Mouse (Mus musculus): ENCODE results near the gene Anks3. TPM values are rescaled to one million over a fixed set of nuclear protein-coding genes. Genes with fewer than 3 reads are reported as not detected.

Gene Anks3
- total and polyA plus RNA-seq, 3 experiments: 27.1 to 33.9 TPM; not detected in 1

GRCm38 (mm10) chr16:5008076-5008475 lies 44.1 kb upstream of the Anks3 start:
- no peaks in the 10 kb centered on the region for H3K79me2 ChIP-seq (ENCODE audit: control insufficient read depth, insufficient read depth, low read length, poor library complexity)
- no peak overlapping the region for H3K27ac ChIP-seq (ENCODE audit: control insufficient read depth, low read depth, low read length)
- no peaks in the 10 kb centered on the region for H3K27me3 ChIP-seq (ENCODE audit: control insufficient read depth in 1 of 2, insufficient read depth in 2 of 2, low read length in 2 of 2)
- peaks cover 0 to 6% of the 10 kb centered on the region in 2 experiments; a peak in 2 of 4 replicates for H3K36me3 ChIP-seq (ENCODE audit: control insufficient read depth in 1 of 2, insufficient read depth in 2 of 2, low read length in 2 of 2)
- DNase-seq (ENCODE audit: low read depth, low spot score): no peak
- H3K4me3 ChIP-seq (ENCODE audit: control insufficient read depth in 1 of 2, insufficient read depth in 1 of 2, low read depth in 2 of 2, low read length in 2 of 2): no peak overlapping the region
- H3K9me3 ChIP-seq (replicated peaks; ENCODE audit: insufficient read depth, low read length): no peaks in the 10 kb centered on the region
- TF ChIP-seq ZC3H11A (IDR thresholded peaks at IDR 0.05; ENCODE audit: low read depth, low read length): no peak
- TF ChIP-seq ZKSCAN1 (IDR thresholded peaks at IDR 0.05; ENCODE audit: low read depth, low read length): no peak
- TF ChIP-seq TAL1 (IDR thresholded peaks at IDR 0.05; ENCODE audit: low read length): no peak
- no peak for TF ChIP-seq POLR2AphosphoS5 (IDR thresholded peaks at IDR 0.05; ENCODE audit: borderline replicate concordance, low read depth, low read length)
- no peak for TF ChIP-seq TBP (IDR thresholded peaks at IDR 0.05; ENCODE audit: low read depth, low read length)
- TF ChIP-seq CHD1 (IDR thresholded peaks at IDR 0.05; ENCODE audit: low read depth, low read length): no peak
- no peak for TF ChIP-seq BHLHE40 (IDR thresholded peaks at IDR 0.05; ENCODE audit: borderline replicate concordance, low read depth, low read length)
- TF ChIP-seq ZMIZ1 (IDR thresholded peaks at IDR 0.05; ENCODE audit: low read depth, low read length): no peak
- no peak for TF ChIP-seq SIN3A (IDR thresholded peaks at IDR 0.05; ENCODE audit: low read length)
- no peak for TF ChIP-seq NRF1 (IDR thresholded peaks at IDR 0.05; ENCODE audit: insufficient read depth, low read depth, low read length, poor library complexity, severe bottlenecking)
- TF ChIP-seq MAFK (IDR thresholded peaks at IDR 0.05; ENCODE audit: borderline replicate concordance, low read depth, low read length): no peak
- TF ChIP-seq GABPA (IDR thresholded peaks at IDR 0.05; ENCODE audit: low read depth, low read length): no peak
- no peak for TF ChIP-seq TCF12 (IDR thresholded peaks at IDR 0.05; ENCODE audit: low read depth, low read length)
- TF ChIP-seq POLR2A (IDR thresholded peaks at IDR 0.05; ENCODE audit: control insufficient read depth in 1 of 2, insufficient read depth in 1 of 2, low read depth in 1 of 2, low read length in 2 of 2, poor library complexity in 1 of 2): no peak
- TF ChIP-seq USF1 (IDR thresholded peaks at IDR 0.05; ENCODE audit: low read depth, low read length): no peak
- TF ChIP-seq MAZ (IDR thresholded peaks at IDR 0.05; ENCODE audit: low read depth, low read length): no peak
- H3K9ac ChIP-seq (ENCODE audit: control insufficient read depth, low read depth, low read length, poor library complexity, severe bottlenecking): no peak overlapping the region
- H3K4me1 ChIP-seq (ENCODE audit: control insufficient read depth in 1 of 2, insufficient read depth in 2 of 2, low read length in 2 of 2): peaks cover 0 to 15% of the 10 kb centered on the region in 2 experiments; a peak in 2 of 4 replicates

GRCm38 (mm10) chr16:5007492-5007891 lies 43.5 kb upstream of the Anks3 start:
- DNase-seq (ENCODE audit: low read depth, low spot score): no peak
- Histone ChIP-seq H3K27ac (ENCODE audit: control insufficient read depth, low read depth, low read length) (no peak overlapping the region), H3K9me3 (replicated peaks; ENCODE audit: insufficient read depth, low read length) (no peaks in the 10 kb centered on the region), H3K79me2 (ENCODE audit: control insufficient read depth, insufficient read depth, low read length, poor library complexity) (no peaks in the 10 kb centered on the region), H3K36me3 (ENCODE audit: control insufficient read depth in 1 of 2, insufficient read depth in 2 of 2, low read length in 2 of 2) (peaks cover 0 to 9% of the 10 kb centered on the region in 2 experiments; a peak in 2 of 4 replicates), H3K4me1 (ENCODE audit: control insufficient read depth in 1 of 2, insufficient read depth in 2 of 2, low read length in 2 of 2) (peaks cover 0 to 14% of the 10 kb centered on the region in 2 experiments; a peak in 2 of 4 replicates), H3K4me3 (ENCODE audit: control insufficient read depth in 1 of 2, insufficient read depth in 1 of 2, low read depth in 2 of 2, low read length in 2 of 2) (no peak overlapping the region), H3K9ac (ENCODE audit: control insufficient read depth, low read depth, low read length, poor library complexity, severe bottlenecking) (no peak overlapping the region), H3K27me3 (ENCODE audit: control insufficient read depth in 1 of 2, insufficient read depth in 2 of 2, low read length in 2 of 2) (no peaks in the 10 kb centered on the region)
- TF ChIP-seq GATA1 (IDR thresholded peaks at IDR 0.05; ENCODE audit: low read depth, low read length) (no peak), GABPA (IDR thresholded peaks at IDR 0.05; ENCODE audit: low read depth, low read length) (no peak), EP300 (IDR thresholded peaks at IDR 0.05; ENCODE audit: low read depth in 1 of 2, low read length in 2 of 2) (no peak), HCFC1 (IDR thresholded peaks at IDR 0.05; ENCODE audit: low read depth, low read length) (no peak), MAFK (IDR thresholded peaks at IDR 0.05; ENCODE audit: borderline replicate concordance, low read depth, low read length) (no peak), SIN3A (IDR thresholded peaks at IDR 0.05; ENCODE audit: low read length) (no peak), ELF1 (IDR thresholded peaks at IDR 0.05; ENCODE audit: low read depth, low read length) (no peak), POLR2AphosphoS2 (IDR thresholded peaks at IDR 0.05; ENCODE audit: low read length) (no peak), RCOR1 (IDR thresholded peaks at IDR 0.05; ENCODE audit: low read depth, low read length) (no peak), NRF1 (IDR thresholded peaks at IDR 0.05; ENCODE audit: insufficient read depth, low read depth, low read length, poor library complexity, severe bottlenecking) (no peak)
